Mouse (Mus musculus) MEL (cell line): ENCODE results near the gene Mt2.

Experiments used
- CTCF ChIP-seq, 3 experiments: IDR thresholded peaks in 2 of 3; conservative IDR thresholded peaks in 1 of 3; 2 replicates each; pipeline ENCODE4 v1.5.1; 2011 to 2012; ENCODE audit warnings: low read length in 3 of 3, low read depth in 2 of 3, mild to moderate bottlenecking in 2 of 3, improper control_type of control experiment in 1 of 3, inconsistent platforms in 1 of 3, mixed read lengths in 1 of 3, moderate library complexity in 1 of 3; ENCODE audit not compliant: control insufficient read depth in 1 of 3, insufficient read depth in 1 of 3, poor library complexity in 1 of 3, severe bottlenecking in 1 of 3
- GATA1 ChIP-seq: IDR thresholded peaks from 2 replicates; pipeline ENCODE4 v1.6.1; 2011; ENCODE audit warnings: low read depth, low read length, improper control_type of control experiment
- MAZ ChIP-seq: IDR thresholded peaks from 2 replicates; pipeline ENCODE4 v1.6.1; 2012; ENCODE audit warnings: low read depth, mild to moderate bottlenecking, inconsistent platforms, low read length, improper control_type of control experiment
- MYB ChIP-seq: IDR thresholded peaks from 2 replicates; pipeline ENCODE4 v1.6.1; 2011; ENCODE audit warnings: mild to moderate bottlenecking, low read depth, low read length, improper control_type of control experiment
- POLR2A ChIP-seq, 2 experiments: IDR thresholded peaks; 2 replicates each; pipeline ENCODE4 v1.6.1; 2011 to 2012; ENCODE audit warnings: low read length in 2 of 2, mild to moderate bottlenecking in 2 of 2, control low read depth in 1 of 2, improper control_type of control experiment in 1 of 2, low read depth in 1 of 2, moderate library complexity in 1 of 2; ENCODE audit not compliant: control insufficient read depth in 1 of 2, insufficient read depth in 1 of 2, poor library complexity in 1 of 2
- TCF12 ChIP-seq: IDR thresholded peaks from 2 replicates; pipeline ENCODE4 v1.6.1; 2014; ENCODE audit warnings: low read depth, mild to moderate bottlenecking, inconsistent platforms, low read length, improper control_type of control experiment, moderate library complexity
- ZKSCAN1 ChIP-seq: IDR thresholded peaks from 2 replicates; pipeline ENCODE4 v1.6.1; 2012; ENCODE audit warnings: low read depth, mild to moderate bottlenecking, inconsistent platforms, low read length, improper control_type of control experiment, moderate library complexity
- ZMIZ1 ChIP-seq: IDR thresholded peaks from 2 replicates; pipeline ENCODE4 v1.6.1; 2012; ENCODE audit warnings: low read depth, mild to moderate bottlenecking, inconsistent platforms, low read length, improper control_type of control experiment, moderate library complexity

GRCm38 (mm10) chr8:94187290-94188002 is 15.0 kb downstream of the Mt2 start:
- TF ChIP-seq CTCF (IDR thresholded peaks at IDR 0.05 in 2 of 3, conservative IDR thresholded peaks at IDR 0.05 in 1 of 3; ENCODE audit: control insufficient read depth in 1 of 3, insufficient read depth in 1 of 3, low read depth in 2 of 3, low read length in 3 of 3, poor library complexity in 1 of 3, severe bottlenecking in 1 of 3) (no peak), GATA1 (no peak), ZMIZ1 (no peak), ZKSCAN1 (no peak), TCF12 (no peak), MAZ (no peak), POLR2A (IDR thresholded peaks at IDR 0.05; ENCODE audit: control insufficient read depth in 1 of 2, insufficient read depth in 1 of 2, low read depth in 1 of 2, low read length in 2 of 2, poor library complexity in 1 of 2) (no peak), MYB (no peak)
